Mouse (Mus musculus) lung, embryonic 16.5 days (tissue): ENCODE results near the gene Gm28230. TPM values are rescaled to one million over a fixed set of nuclear protein-coding genes. Genes with fewer than 3 reads are reported as not detected.
A peak's percentile ranks its signal among the peaks of the same experiment; 100 is the strongest.

Source experiments
- ATAC-seq: fragments of 200-750 bp; cut with Nextera tagmentation; 2 replicates; pipeline ENCODE4 v1.8.0; 2017; ENCODE audit warnings: low read depth, mild to moderate bottlenecking, moderate library complexity
- H3K27ac ChIP-seq: fragments of 300-500 bp; sonication (generic); 2 replicates; pipeline ENCODE4 v1.5.1; 2014; ENCODE audit warnings: mild to moderate bottlenecking, control low read depth, low read length
- H3K27me3 ChIP-seq: fragments of 300-500 bp; sonication (generic); 2 replicates; pipeline ENCODE4 v1.6.1; 2014; ENCODE audit warnings: low read depth, low read length, mixed read lengths; ENCODE audit not compliant: control insufficient read depth, insufficient read depth
- H3K36me3 ChIP-seq: fragments of 300-500 bp; sonication (generic); 2 replicates; pipeline ENCODE4 v1.6.1; 2014; ENCODE audit warnings: low read length; ENCODE audit not compliant: control insufficient read depth, insufficient read depth
- H3K4me1 ChIP-seq: fragments of 300-500 bp; sonication (generic); replicated peaks from 2 replicates; pipeline ENCODE4 v1.6.1; 2014; ENCODE audit warnings: low read length, mixed read lengths; ENCODE audit not compliant: control insufficient read depth, insufficient read depth
- H3K4me2 ChIP-seq: fragments of 300-500 bp; sonication (generic); 2 replicates; pipeline ENCODE4 v1.6.1; 2014; ENCODE audit warnings: low read depth, low read length, control low read depth
- H3K4me3 ChIP-seq: fragments of 300-500 bp; sonication (generic); 2 replicates; pipeline ENCODE4 v1.5.1; 2014; ENCODE audit warnings: mild to moderate bottlenecking, low read length, control low read depth
- H3K9ac ChIP-seq: fragments of 300-500 bp; sonication (generic); 2 replicates; pipeline ENCODE4 v1.6.1; 2014; ENCODE audit warnings: low read length, control low read depth
- H3K9me3 ChIP-seq: fragments of 300-500 bp; sonication (generic); 2 replicates; pipeline ENCODE4 v1.6.1; 2016; ENCODE audit warnings: low read length; ENCODE audit not compliant: control insufficient read depth
- whole genome bisulfite sequencing: fragments of 180-500 bp; shearing (Covaris S2); extraction: QIAGEN DNeasy Blood & Tissue Kit; methylation state at CpG from one replicate; pipeline ENCODE4 v1.1.7; 2014; 5-methylcytosine and 5-hydroxymethylcytosine counted together
- microRNA counts: library from miRNA; unstranded; fragments of <30 nt; microRNA quantifications from one replicate; lab custom pipeline; 2016
- microRNA-seq: library from miRNA; unstranded; fragments of <30 nt; microRNA quantifications from one replicate; pipeline ENCODE4, GENCODE M21; 2016
- polyA plus RNA-seq: library from polyadenylated mRNA; unstranded; fragments of >200 nt; fragmentation: Nextera tagmentation; extraction: Ambion mirVana; gene quantifications from 2 replicates; pipeline ENCODE4 v1.2.1, GENCODE M21; 2015

Gene Gm28230
- polyA plus RNA-seq, 1 experiment from 2014 or later = not detected

DNA sequence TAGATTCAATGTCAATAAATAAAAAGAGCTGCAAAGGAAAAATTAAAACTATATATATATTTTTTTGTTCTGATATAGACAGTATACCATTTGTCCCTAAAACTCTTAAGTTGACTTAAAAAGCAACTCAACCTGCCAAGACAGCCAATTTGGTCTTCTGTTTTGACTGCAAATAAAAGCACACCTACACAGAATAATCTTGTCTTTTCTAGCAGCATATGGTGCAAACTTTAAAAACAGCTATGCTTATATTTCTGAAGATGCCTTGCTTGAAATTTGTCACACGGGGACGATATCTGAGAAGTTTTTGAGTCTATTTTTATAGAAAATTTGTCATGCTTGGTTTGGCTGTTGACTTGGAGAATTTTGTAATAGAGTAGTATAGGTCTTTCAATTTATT is 47.8 kb downstream of the Gm28230 start:
- 81% methylated on average over 2 of the region's 2 CpGs for WGBS
- H3K4me3 ChIP-seq = no peak overlapping the region
- no peaks in the 10 kb centered on the region for H3K9me3 ChIP-seq
- H3K27me3 ChIP-seq = peaks cover 2% of the 10 kb centered on the region; the same call in 1 of the 2 replicates
- no peak overlapping the region for H3K9ac ChIP-seq
- no peak overlapping the region for H3K4me2 ChIP-seq
- no peak overlapping the region for H3K27ac ChIP-seq
- no peaks in the 10 kb centered on the region for H3K36me3 ChIP-seq
- H3K4me1 ChIP-seq = no peaks in the 10 kb centered on the region
- no peak for ATAC-seq

DNA sequence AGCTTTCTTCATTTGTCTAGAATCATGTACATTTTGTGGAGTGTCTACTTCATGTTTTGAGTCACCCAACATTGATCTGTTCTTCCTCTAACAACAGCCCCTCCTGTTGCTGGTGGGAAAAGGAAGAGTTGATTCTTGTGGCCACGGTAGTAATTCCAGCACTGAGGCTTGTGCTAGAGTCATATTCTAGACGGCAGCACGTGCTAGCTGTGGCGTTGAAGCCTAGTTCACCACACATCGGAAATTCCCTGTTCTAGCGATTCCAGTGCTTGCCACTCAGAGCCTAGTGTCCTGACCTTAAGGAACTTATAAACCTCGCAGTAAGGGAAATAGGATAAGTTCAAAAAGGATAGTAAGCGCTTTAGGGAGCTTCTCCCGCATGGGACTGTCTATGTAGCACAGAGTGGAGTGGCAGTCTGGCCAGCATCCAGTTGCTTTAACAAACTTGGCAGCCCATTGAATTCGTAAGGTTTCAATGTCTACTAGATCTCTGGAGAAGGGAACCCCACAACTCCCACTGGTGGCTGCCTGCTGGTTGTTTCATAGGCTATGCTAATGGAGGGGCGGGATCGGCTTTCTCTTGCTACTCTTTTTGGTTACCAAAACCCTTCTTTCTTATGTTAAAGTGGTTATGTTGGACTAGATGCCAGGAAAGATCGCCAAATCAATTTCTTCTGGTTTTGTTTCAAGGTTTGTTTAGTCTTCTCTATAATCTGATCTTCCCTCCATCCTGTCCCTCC is 51.2 kb downstream of the Gm28230 start:
- H3K27me3 ChIP-seq = no peaks in the 10 kb centered on the region; the same call in 1 of the 2 replicates
- 59% methylated on average over 13 of the region's 13 CpGs for WGBS
- no peak overlapping the region for H3K4me3 ChIP-seq
- no peak overlapping the region for H3K27ac ChIP-seq
- no peaks in the 10 kb centered on the region for H3K36me3 ChIP-seq
- H3K4me1 ChIP-seq = no peaks in the 10 kb centered on the region
- no peak for ATAC-seq
- no peak overlapping the region for H3K4me2 ChIP-seq
- no peak overlapping the region for H3K9ac ChIP-seq
- H3K9me3 ChIP-seq = no peaks in the 10 kb centered on the region

- Histone ChIP-seq H3K9ac (no peak overlapping the region), H3K4me2 (no peak overlapping the region), H3K4me1 (no peaks in the 10 kb centered on the region), H3K4me3 (no peak overlapping the region), H3K36me3 (no peaks in the 10 kb centered on the region), H3K9me3 (no peaks in the 10 kb centered on the region), H3K27ac (no peak overlapping the region), H3K27me3 (no peaks in the 10 kb centered on the region; the same call in 1 of the 2 replicates)
- no peak for ATAC-seq
- WGBS = 71% methylated on average over 5 of the region's 5 CpGs
Measured at GRCm38 (mm10) chr2:74781386-74781785, 54.9 kb downstream of the Gm28230 start.

- WGBS = 27% methylated on average over 7 of the region's 7 CpGs
- Histone ChIP-seq H3K36me3 (no peaks in the 10 kb centered on the region), H3K4me2 (no peak overlapping the region), H3K9ac (no peak overlapping the region), H3K9me3 (no peaks in the 10 kb centered on the region), H3K27me3 (no peaks in the 10 kb centered on the region), H3K4me3 (no peak overlapping the region), H3K4me1 (no peaks in the 10 kb centered on the region), H3K27ac (no peak overlapping the region)
- ATAC-seq = no peak
Measured at GRCm38 (mm10) chr2:74795531-74795930, 69.0 kb downstream of the Gm28230 start.

MicroRNAs encoded within 50 kb of the gene (microRNA counts, 519-probe panel; counts per million panel counts)
- 2,416 counts per million, percentile 42 among the panel's probes with 10 or more counts for microRNA mmu-miR-10b (lab: Ali Mortazavi, UCI)

Small RNA genes lying within 50 kb of the gene (microRNA-seq; reads per million reads assigned to microRNA genes)
- not detected for gene Gm44463
- gene Mir10b = 1,093 reads per million, percentile 74 among the genes with 10 or more reads in this experiment

Other genes with a start within 250 kb of the Gm28230 start
- gene Lnpk, start 147.3 kb upstream of the Gm28230 start, polyA plus RNA-seq = 21.2 and 25.2 TPM in 2 replicates
- gene Evx2, start 67.2 kb upstream of the Gm28230 start, polyA plus RNA-seq = not detected in 2 replicates
- gene Hoxd13, start 58.4 kb upstream of the Gm28230 start, polyA plus RNA-seq = not detected in 2 replicates
- gene Hoxd12, start 51.7 kb upstream of the Gm28230 start, polyA plus RNA-seq = not detected in 2 replicates
- gene Hoxd11, start 47.2 kb upstream of the Gm28230 start, polyA plus RNA-seq = not detected in 2 replicates
- gene Hoxd10, start 34.8 kb upstream of the Gm28230 start, polyA plus RNA-seq = 0.19 TPM in 1 of 2 replicates, not detected in the other
- 0.31 TPM in 2 replicates for gene Hoxd9, start 29.0 kb upstream of the Gm28230 start, polyA plus RNA-seq
- 0.20 and 0.39 TPM in 2 replicates for gene Hoxd8, start 22.1 kb upstream of the Gm28230 start, polyA plus RNA-seq
- gene Hoxd3, start 14.8 kb upstream of the Gm28230 start, polyA plus RNA-seq = 0.23 and 0.39 TPM in 2 replicates
- not detected in 2 replicates for gene Hoxd4, start 14.8 kb upstream of the Gm28230 start, polyA plus RNA-seq
- gene Hoxd1, start 36.3 kb downstream of the Gm28230 start, polyA plus RNA-seq = not detected in 2 replicates
- 90.9 and 107 TPM in 2 replicates for gene Mtx2, start 99.1 kb downstream of the Gm28230 start, polyA plus RNA-seq